Mouse (Mus musculus): ENCODE results near the gene Pcgf3.

- TF ChIP-seq POLR2A (IDR thresholded peaks at IDR 0.05; ENCODE audit: control insufficient read depth, extremely low read depth, insufficient read depth, low read length, poor library complexity) (no peak), CTCF (IDR thresholded peaks at IDR 0.05; ENCODE audit: borderline replicate concordance, control insufficient read depth, extremely low read depth, insufficient read depth, low read length, poor library complexity) (no peak)
Observed at GRCm38 (mm10) chr5:108520153-108520552, 59.1 kb downstream of the Pcgf3 start.

Measured in thymus, adult 2 months (tissue).